8 mouse cellular contexts compared by ENCODE assay signal in genomic region chr4:143213175-143213479, GRCm38 (mm10). TPM values are rescaled to one million over a fixed set of nuclear protein-coding genes. Genes with fewer than 3 reads are reported as not detected.
DNase-seq lines count a peak whose midpoint lies in the region; ATAC-seq and TF ChIP-seq lines count a peak whose summit lies in the region.

No protein-coding gene starts in this region.

- H3K4me2 ChIP-seq in liver, embryonic 11.5 days: peak overlapping the region; percentile 95
- peak overlapping the region; percentile 94 for H3K4me2 ChIP-seq in stomach, embryonic 16.5 days (ENCODE audit: low read depth, low read length)

- peak; percentile 32 for DNase-seq in cerebellum, adult 9-11 months
- DNase-seq in cerebellum, adult 8-10 months: no peak
- no peak for DNase-seq in spleen, adult 2 months (ENCODE audit: low read depth in 1 of 2, low spot score in 2 of 2)
- no peak for DNase-seq in spleen, postnatal 14 days (ENCODE audit: low spot score in 2 of 2)
- DNase-seq in liver, embryonic 11.5 days (ENCODE audit: low spot score): no peak
- DNase-seq in thymus, postnatal 4 days: no peak
- DNase-seq in testis, postnatal 14 days (ENCODE audit: low spot score): no peak

- TF ChIP-seq POLR2A in spleen, adult 2 months (IDR thresholded peaks at IDR 0.05; ENCODE audit: low read depth, low read length): no peak

- peaks cover 16% of the 10 kb centered on the region; the same call in 1 of the 2 replicates for H3K4me1 ChIP-seq in spleen, adult 2 months (ENCODE audit: control insufficient read depth, insufficient read depth, insufficient read length)
- peaks cover 2% of the 10 kb centered on the region; the same call in 1 of the 2 replicates for H3K4me1 ChIP-seq in liver, embryonic 11.5 days (replicated peaks; ENCODE audit: control insufficient read depth, insufficient read depth, low read length)
- peaks cover 13% of the 10 kb centered on the region for H3K4me1 ChIP-seq in stomach, embryonic 16.5 days (ENCODE audit: control insufficient read depth, insufficient read depth, low read length)

- H3K9me3 ChIP-seq in liver, embryonic 11.5 days (ENCODE audit: control insufficient read depth, low read length): no peaks in the 10 kb centered on the region
- no peaks in the 10 kb centered on the region for H3K9me3 ChIP-seq in stomach, embryonic 16.5 days (replicated peaks; ENCODE audit: control insufficient read depth, low read length)

- H3K27me3 ChIP-seq in spleen, adult 2 months (ENCODE audit: control insufficient read depth, insufficient read depth, low read length): no peaks in the 10 kb centered on the region
- no peaks in the 10 kb centered on the region for H3K27me3 ChIP-seq in liver, embryonic 11.5 days (replicated peaks; ENCODE audit: control insufficient read depth, insufficient read depth, low read length)
- no peaks in the 10 kb centered on the region for H3K27me3 ChIP-seq in stomach, embryonic 16.5 days (ENCODE audit: control insufficient read depth, insufficient read depth, low read length)

- peak overlapping the region; percentile 91; the same call in 1 of the 2 replicates for H3K4me3 ChIP-seq in spleen, adult 2 months (ENCODE audit: extremely low read depth, insufficient read depth, insufficient read length)
- peak overlapping the region; percentile 70 for H3K4me3 ChIP-seq in liver, embryonic 11.5 days (ENCODE audit: low read depth, low read length)
- H3K4me3 ChIP-seq in stomach, embryonic 16.5 days (replicated peaks; ENCODE audit: low read length): peak overlapping the region; percentile 88

- 97% methylated on average over 3 of the region's 3 CpGs for WGBS in spleen, adult 2 months
- WGBS in liver, embryonic 11.5 days: 91% methylated on average over 3 of the region's 3 CpGs
- 97% methylated on average over 3 of the region's 3 CpGs for WGBS in stomach, embryonic 16.5 days

- no peaks in the 10 kb centered on the region for H3K36me3 ChIP-seq in spleen, adult 2 months (ENCODE audit: control insufficient read depth, insufficient read depth, low read length)
- no peaks in the 10 kb centered on the region for H3K36me3 ChIP-seq in liver, embryonic 11.5 days (ENCODE audit: control insufficient read depth, insufficient read depth, low read length)
- no peaks in the 10 kb centered on the region for H3K36me3 ChIP-seq in stomach, embryonic 16.5 days (ENCODE audit: control insufficient read depth, insufficient read depth, low read length)

- TF ChIP-seq CTCF in spleen, adult 2 months (IDR thresholded peaks at IDR 0.05; ENCODE audit: extremely low read depth, insufficient read depth, insufficient read length, insufficient replicate concordance): no peak

- no peak for ATAC-seq in liver, embryonic 11.5 days (replicated peaks; ENCODE audit: low FRiP score)
- ATAC-seq in stomach, embryonic 16.5 days (ENCODE audit: insufficient read depth, low FRiP score): no peak

- peak overlapping the region; percentile 83; the same call in 1 of the 2 replicates for H3K9ac ChIP-seq in liver, embryonic 11.5 days (ENCODE audit: low read depth, low read length)
- H3K9ac ChIP-seq in stomach, embryonic 16.5 days (ENCODE audit: low read length): peak overlapping the region; percentile 95; the same call in 1 of the 2 replicates

- peak overlapping the region; percentile 93 for H3K27ac ChIP-seq in spleen, adult 2 months (ENCODE audit: insufficient read depth, low read length)
- H3K27ac ChIP-seq in liver, embryonic 11.5 days (ENCODE audit: low read depth, low read length): peak overlapping the region; percentile 52; the same call in 1 of the 2 replicates
- no peak overlapping the region for H3K27ac ChIP-seq in stomach, embryonic 16.5 days (ENCODE audit: low read length)

RNA-seq across cellular contexts. Expression of gene Prdm2, which starts 0.3 kb away (rescaled TPM):
- 13.5 and 14.4 TPM in 2 replicates for polyA plus RNA-seq in spleen, adult 2 months (2012; rRNA removed)
- 7.3 and 8.3 TPM in 2 replicates for polyA plus RNA-seq in liver, embryonic 11.5 days (2014; fragmentation: Nextera tagmentation; extraction: Ambion mirVana)
- 8.9 and 10.2 TPM in 2 replicates for polyA plus RNA-seq in stomach, embryonic 16.5 days (2015; fragmentation: Nextera tagmentation; extraction: Ambion mirVana)
